Mouse (Mus musculus): ENCODE data around the gene Fbxl15. TPM values are rescaled to one million over a fixed set of nuclear protein-coding genes. Genes with fewer than 3 reads are reported as not detected.
A peak's percentile ranks its signal among the peaks of the same experiment; 100 is the strongest.

Gene Fbxl15
- polyA plus RNA-seq, 1 experiment from 2014 or later = 13.0 TPM

GRCm38 (mm10) chr19:46311341-46311740 is 16.6 kb upstream of the Fbxl15 start:
- 84% methylated on average over 9 of the region's 9 CpGs for WGBS
- Histone ChIP-seq H3K27me3 (ENCODE audit: low read depth, poor library complexity, severe bottlenecking) (peaks cover 97% of the 10 kb centered on the region), H3K9me3 (replicated peaks) (no peaks in the 10 kb centered on the region), H3K4me3 (no peak overlapping the region), H3K4me1 (peaks cover 25% of the 10 kb centered on the region), H3K27ac (no peak overlapping the region), H3K36me3 (peaks cover 27% of the 10 kb centered on the region)
- DNase-seq (ENCODE audit: low spot score) = peak; percentile 22

DNA sequence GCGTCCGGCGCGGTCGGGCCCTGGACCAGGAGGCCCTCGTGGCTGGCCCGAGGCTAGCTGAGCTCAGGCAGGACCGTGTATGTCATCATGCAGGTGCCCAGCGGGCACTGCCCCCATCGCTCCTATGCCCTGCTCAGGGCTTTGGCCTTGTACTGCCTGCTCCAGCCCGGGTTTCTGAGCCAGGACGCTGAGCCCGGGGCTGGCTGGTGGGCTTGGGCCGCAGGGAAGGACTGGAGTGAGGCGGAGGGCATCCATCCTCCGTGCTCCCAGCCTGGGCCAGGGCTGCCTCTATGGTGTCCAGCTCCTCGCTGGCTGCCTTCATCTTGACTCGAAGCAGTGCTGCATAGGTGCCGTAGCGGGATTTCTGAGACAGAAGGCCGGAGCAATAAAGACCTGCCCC is 15.4 kb upstream of the Fbxl15 start:
- H3K27ac ChIP-seq = no peak overlapping the region
- peaks cover 24% of the 10 kb centered on the region for H3K36me3 ChIP-seq
- peaks cover 97% of the 10 kb centered on the region for H3K27me3 ChIP-seq (ENCODE audit: low read depth, poor library complexity, severe bottlenecking)
- H3K4me1 ChIP-seq = peaks cover 28% of the 10 kb centered on the region
- WGBS = 90% methylated on average over 21 of the region's 21 CpGs
- DNase-seq (ENCODE audit: low spot score) = no peak
- no peak overlapping the region for H3K4me3 ChIP-seq
- H3K9me3 ChIP-seq (replicated peaks) = no peaks in the 10 kb centered on the region

DNA sequence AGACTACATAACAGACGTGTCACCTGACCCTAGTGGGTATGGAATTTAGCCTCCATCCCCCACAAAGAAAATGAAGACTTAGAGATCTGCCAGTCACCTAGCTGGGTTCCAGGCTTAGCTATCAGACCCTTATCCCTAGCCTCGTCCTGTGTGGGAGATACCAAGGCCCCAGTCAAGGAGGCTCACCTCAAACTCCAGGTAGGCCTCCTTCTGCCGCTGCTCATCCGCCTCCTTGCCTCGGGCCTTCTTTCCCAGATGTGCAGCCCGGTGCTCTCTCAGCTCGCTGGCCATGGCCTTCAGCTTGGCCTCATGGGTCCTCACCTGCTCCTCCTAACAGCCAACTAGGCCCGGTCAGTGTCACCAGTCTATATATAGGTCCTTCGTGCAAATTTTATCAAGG is 14.9 kb upstream of the Fbxl15 start:
- no peaks in the 10 kb centered on the region for H3K9me3 ChIP-seq (replicated peaks)
- peaks cover 34% of the 10 kb centered on the region for H3K4me1 ChIP-seq
- no peak overlapping the region for H3K4me3 ChIP-seq
- WGBS = 87% methylated on average over 9 of the region's 9 CpGs
- H3K27me3 ChIP-seq (ENCODE audit: low read depth, poor library complexity, severe bottlenecking) = peaks cover 97% of the 10 kb centered on the region
- no peak overlapping the region for H3K27ac ChIP-seq
- DNase-seq (ENCODE audit: low spot score) = peak; percentile 23
- H3K36me3 ChIP-seq = peaks cover 23% of the 10 kb centered on the region

DNA sequence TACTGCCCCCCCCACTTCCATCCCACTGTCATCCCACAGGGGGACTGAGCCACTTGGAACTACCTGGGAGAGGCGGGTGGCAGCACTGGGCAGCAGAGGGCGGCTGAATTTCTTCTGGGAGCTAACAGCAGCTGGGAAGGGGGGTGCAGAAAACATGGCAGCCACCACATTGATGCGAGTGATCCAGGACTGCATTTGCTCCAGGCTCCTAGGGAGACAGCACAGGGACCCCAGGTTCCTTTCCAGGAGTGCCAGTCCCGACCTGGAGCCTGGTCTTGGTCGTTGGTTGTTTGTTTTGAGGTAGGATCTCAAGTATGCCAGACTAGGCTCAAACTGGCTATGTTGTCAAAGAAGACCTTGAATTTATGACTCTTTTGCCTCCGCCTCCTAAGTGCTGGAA is 14.4 kb upstream of the Fbxl15 start:
- H3K4me1 ChIP-seq = peaks cover 33% of the 10 kb centered on the region
- 70% methylated on average over 6 of the region's 6 CpGs for WGBS

GRCm38 (mm10) chr19:46314151-46314601 is 13.8 kb upstream of the Fbxl15 start:
- WGBS = 15% methylated on average over 18 of the region's 18 CpGs
- DNase-seq (ENCODE audit: low spot score) = no peak
- no peak overlapping the region for H3K4me3 ChIP-seq
- no peak overlapping the region for H3K27ac ChIP-seq
- peaks cover 23% of the 10 kb centered on the region for H3K36me3 ChIP-seq
- H3K4me1 ChIP-seq = peaks cover 33% of the 10 kb centered on the region
- peaks cover 97% of the 10 kb centered on the region for H3K27me3 ChIP-seq (ENCODE audit: low read depth, poor library complexity, severe bottlenecking)
- H3K9me3 ChIP-seq (replicated peaks) = no peaks in the 10 kb centered on the region

More for the DNA sequence above, 14.4 kb upstream of the Fbxl15 start:
- H3K36me3 ChIP-seq = peaks cover 23% of the 10 kb centered on the region
- peak; percentile 29 for DNase-seq (ENCODE audit: low spot score)
- no peak overlapping the region for H3K27ac ChIP-seq
- no peaks in the 10 kb centered on the region for H3K9me3 ChIP-seq (replicated peaks)
- peaks cover 97% of the 10 kb centered on the region for H3K27me3 ChIP-seq (ENCODE audit: low read depth, poor library complexity, severe bottlenecking)
- no peak overlapping the region for H3K4me3 ChIP-seq

GRCm38 (mm10) chr19:46314872-46315742 is 12.9 kb upstream of the Fbxl15 start:
- H3K4me3 ChIP-seq = no peak overlapping the region
- H3K4me1 ChIP-seq = peaks cover 35% of the 10 kb centered on the region
- peaks cover 99% of the 10 kb centered on the region for H3K27me3 ChIP-seq (ENCODE audit: low read depth, poor library complexity, severe bottlenecking)
- peak; percentile 30 for DNase-seq (ENCODE audit: low spot score)
- no peak overlapping the region for H3K27ac ChIP-seq
- peaks cover 17% of the 10 kb centered on the region for H3K36me3 ChIP-seq
- 44% methylated on average over 14 of the region's 14 CpGs for WGBS
- H3K9me3 ChIP-seq (replicated peaks) = no peaks in the 10 kb centered on the region

DNA sequence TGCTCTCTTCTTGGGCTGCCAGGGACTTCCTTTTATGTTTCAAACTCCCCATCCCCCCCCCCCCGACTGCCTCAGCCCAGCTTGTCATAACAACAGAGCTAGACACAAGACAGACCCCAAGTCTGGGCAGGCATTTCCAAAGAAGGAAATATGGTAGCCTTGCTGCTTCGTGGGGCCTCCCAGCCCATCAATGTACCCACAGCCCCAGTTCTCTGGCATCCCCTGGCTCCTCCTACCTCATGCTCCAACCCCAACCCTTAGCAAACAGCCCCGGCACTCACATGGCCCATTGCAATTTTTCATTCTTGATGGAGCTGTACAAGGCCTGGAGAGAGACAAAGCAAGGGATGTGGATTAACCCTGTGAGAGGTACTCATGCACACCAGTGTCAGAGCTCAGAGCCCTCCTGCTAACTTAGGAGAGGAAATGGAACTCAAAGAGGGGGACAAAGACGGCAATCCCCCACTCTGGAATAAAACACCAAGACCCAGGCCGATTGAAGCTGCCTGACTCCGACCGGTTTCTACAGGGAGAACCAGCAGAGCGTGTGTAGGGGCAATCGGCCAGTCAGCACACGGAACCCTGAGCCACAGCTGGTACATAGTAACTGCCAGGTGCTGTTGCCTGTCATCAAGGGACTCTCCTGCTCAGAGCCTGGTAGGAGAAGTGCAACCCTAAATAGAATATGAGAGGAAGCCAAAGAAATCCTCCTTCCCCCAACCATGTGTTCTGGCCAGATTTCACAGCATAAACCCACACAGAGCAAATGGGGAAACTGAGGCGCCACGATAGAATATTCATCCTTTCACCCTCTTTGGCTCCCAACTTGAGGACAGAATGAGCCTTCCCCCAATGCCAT is 12.0 kb upstream of the Fbxl15 start:
- Histone ChIP-seq H3K36me3 (peaks cover 10% of the 10 kb centered on the region; the same call in 1 of the 2 replicates), H3K4me1 (peaks cover 35% of the 10 kb centered on the region), H3K27ac (no peak overlapping the region), H3K9me3 (replicated peaks) (no peaks in the 10 kb centered on the region), H3K27me3 (ENCODE audit: low read depth, poor library complexity, severe bottlenecking) (peaks cover 99% of the 10 kb centered on the region), H3K4me3 (no peak overlapping the region)
- WGBS = 49% methylated on average over 12 of the region's 12 CpGs
- DNase-seq (ENCODE audit: low spot score) = peak; percentile 29

GRCm38 (mm10) chr19:46316846-46317545 is 11.0 kb upstream of the Fbxl15 start:
- H3K4me1 ChIP-seq = peaks cover 45% of the 10 kb centered on the region
- H3K36me3 ChIP-seq = 0 out of 2 replicates have a peak, but pooled peaks cover under 1% of the 10 kb centered on the region
- no peaks in the 10 kb centered on the region for H3K9me3 ChIP-seq (replicated peaks)
- WGBS = 27% methylated on average over 15 of the region's 15 CpGs
- H3K27ac ChIP-seq = no peak overlapping the region
- H3K27me3 ChIP-seq (ENCODE audit: low read depth, poor library complexity, severe bottlenecking) = peaks cover 99% of the 10 kb centered on the region
- H3K4me3 ChIP-seq = peak overlapping the region; percentile 51
- DNase-seq (ENCODE audit: low spot score) = no peak

DNA sequence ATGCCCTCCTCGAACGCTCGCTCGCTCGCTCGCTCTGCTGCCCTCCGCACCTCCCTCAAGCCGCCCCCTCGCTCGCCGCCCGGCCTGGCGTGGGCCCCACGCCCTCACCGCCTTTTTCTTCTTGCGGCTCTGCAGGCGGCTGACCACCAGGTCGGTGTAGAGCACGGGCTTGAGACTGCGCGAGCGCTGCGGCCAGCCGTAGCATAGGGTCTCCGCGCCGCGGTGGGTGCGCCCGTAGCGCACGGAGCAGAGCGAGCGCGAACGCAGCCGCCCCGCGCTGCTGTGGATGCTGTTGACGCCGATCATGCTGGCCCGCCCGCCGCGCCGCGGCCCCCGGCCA is 10.5 kb upstream of the Fbxl15 start:
- peak overlapping the region; percentile 51 for H3K4me3 ChIP-seq
- H3K36me3 ChIP-seq = no peaks in the 10 kb centered on the region
- peaks cover 46% of the 10 kb centered on the region for H3K4me1 ChIP-seq
- under 1% methylated on average over 48 of the region's 48 CpGs for WGBS
- H3K27ac ChIP-seq = peak overlapping the region; percentile 25; the same call in 1 of the 2 replicates
- H3K27me3 ChIP-seq (ENCODE audit: low read depth, poor library complexity, severe bottlenecking) = peaks cover 100% of the 10 kb centered on the region
- peak; percentile 53 for DNase-seq (ENCODE audit: low spot score)
- H3K9me3 ChIP-seq (replicated peaks) = no peaks in the 10 kb centered on the region

- peak; percentile 38 for DNase-seq (ENCODE audit: low spot score)
- WGBS = 6% methylated on average over 41 of the region's 42 CpGs
- Histone ChIP-seq H3K4me3 (peak overlapping the region; percentile 51), H3K36me3 (no peaks in the 10 kb centered on the region), H3K9me3 (replicated peaks) (no peaks in the 10 kb centered on the region), H3K27me3 (ENCODE audit: low read depth, poor library complexity, severe bottlenecking) (peaks cover 100% of the 10 kb centered on the region), H3K27ac (no peak overlapping the region), H3K4me1 (peaks cover 44% of the 10 kb centered on the region)
Measured at GRCm38 (mm10) chr19:46318031-46318471, 9.9 kb upstream of the Fbxl15 start.

DNA sequence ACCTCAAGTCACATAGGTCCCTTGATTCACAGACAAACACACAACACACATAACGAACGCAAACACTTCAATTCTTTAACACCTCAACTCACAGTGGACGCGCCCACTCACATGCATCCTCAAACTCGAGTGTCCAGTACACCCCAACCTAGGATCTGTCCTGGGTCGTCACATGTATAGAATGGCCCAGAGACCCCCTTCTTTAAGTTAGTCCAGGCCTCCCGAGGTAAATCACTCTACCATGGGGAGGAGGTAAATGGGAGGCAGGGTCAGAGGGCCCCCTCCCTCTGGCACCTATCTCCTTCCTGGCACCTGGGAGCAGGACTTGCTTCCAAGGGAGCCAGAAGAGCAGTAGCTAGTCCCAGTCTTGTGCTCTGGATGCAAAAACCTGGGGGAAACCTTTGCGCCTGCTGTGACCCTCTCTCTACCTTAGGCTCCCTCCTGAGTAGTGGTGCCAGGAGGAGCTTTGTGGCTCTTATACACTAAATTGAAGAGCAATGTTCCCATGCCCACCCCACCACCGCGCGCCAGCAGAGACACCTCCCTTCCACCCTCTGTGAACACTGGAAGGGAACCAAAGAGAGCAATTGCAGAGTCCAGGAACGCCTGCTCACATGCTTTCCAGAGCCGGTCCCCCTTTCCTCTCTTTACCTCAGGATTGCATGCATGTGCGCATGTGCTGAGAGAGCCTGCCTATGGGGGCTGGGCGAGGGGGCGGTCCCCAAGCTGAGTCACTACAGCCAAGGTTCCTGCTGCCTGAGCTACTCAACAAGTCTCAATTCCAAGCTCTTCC is 9.2 kb upstream of the Fbxl15 start:
- no peak overlapping the region for H3K27ac ChIP-seq
- no peaks in the 10 kb centered on the region for H3K9me3 ChIP-seq (replicated peaks)
- 11% methylated on average over 16 of the region's 16 CpGs for WGBS
- no peaks in the 10 kb centered on the region for H3K36me3 ChIP-seq
- peaks cover 100% of the 10 kb centered on the region for H3K27me3 ChIP-seq (ENCODE audit: low read depth, poor library complexity, severe bottlenecking)
- peak overlapping the region; percentile 26 for H3K4me3 ChIP-seq
- DNase-seq (ENCODE audit: low spot score) = peak; percentile 65
- peaks cover 44% of the 10 kb centered on the region for H3K4me1 ChIP-seq
